Mouse (Mus musculus): Measurements from ENCODE around the gene Nadk.

- TF ChIP-seq CTCF (IDR thresholded peaks at IDR 0.05; ENCODE audit: low read depth), result no peak
- no peak for TF ChIP-seq EP300 (IDR thresholded peaks at IDR 0.05; ENCODE audit: low read depth)
Observed at GRCm38 (mm10) chr4:155569818-155570217, 7.6 kb downstream of the Nadk start.
